Comparison of ENCODE assay signal across 8 mouse cellular contexts in genomic region chr5:146983216-146983615, GRCm38 (mm10). TPM values are rescaled to one million over a fixed set of nuclear protein-coding genes. Genes with fewer than 3 reads are reported as not detected.
A peak's percentile ranks its signal among the peaks of the same experiment; 100 is the strongest.
DNase-seq lines count a peak whose midpoint lies in the region; ATAC-seq and TF ChIP-seq lines count a peak whose summit lies in the region.

No protein-coding gene starts in this region.

- ATAC-seq in forebrain, embryonic 12.5 days (ENCODE audit: low FRiP score) = peak; percentile 48; the same call in 1 of the 2 replicates
- ATAC-seq in liver, embryonic 14.5 days (ENCODE audit: insufficient read depth) = no peak
- ATAC-seq in neutrophil, adult 5-6 weeks (ENCODE audit: extremely low read depth, insufficient number of reproducible peaks, low FRiP score, poor library complexity, severe bottlenecking) = peak; percentile 74

- peak; percentile 97 for TF ChIP-seq CTCF in brain, embryonic 14.5 days (IDR thresholded peaks at IDR 0.05; ENCODE audit: borderline replicate concordance, extremely low read depth, insufficient read depth, insufficient read length)
- TF ChIP-seq CTCF in liver, embryonic 14.5 days (IDR thresholded peaks at IDR 0.05; ENCODE audit: low read depth) = peak; percentile 92

- no peaks in the 10 kb centered on the region for H3K36me3 ChIP-seq in forebrain, embryonic 12.5 days (replicated peaks)
- H3K36me3 ChIP-seq in liver, embryonic 14.5 days (replicated peaks; ENCODE audit: control insufficient read depth, insufficient read depth, low read depth) = no peaks in the 10 kb centered on the region

- no peak overlapping the region for H3K4me3 ChIP-seq in forebrain, embryonic 12.5 days (replicated peaks)
- H3K4me3 ChIP-seq in liver, embryonic 14.5 days (ENCODE audit: insufficient read depth in 1 of 2, low read depth in 2 of 2, low read length in 2 of 2) = no peak overlapping the region

- H3K4me2 ChIP-seq in forebrain, embryonic 12.5 days = no peak overlapping the region
- no peak overlapping the region for H3K4me2 ChIP-seq in liver, embryonic 14.5 days (ENCODE audit: low read depth)

- H3K27me3 ChIP-seq in forebrain, embryonic 12.5 days = peaks cover 45% of the 10 kb centered on the region
- no peaks in the 10 kb centered on the region; the same call in none of the 2 replicates for H3K27me3 ChIP-seq in liver, embryonic 14.5 days (ENCODE audit: control insufficient read depth, insufficient read depth, low read length)

- 12% methylated on average over 8 of the region's 8 CpGs for WGBS in forebrain, embryonic 12.5 days
- 5% methylated on average over 8 of the region's 8 CpGs for WGBS in liver, embryonic 14.5 days (ENCODE audit: insufficient replicate concordance)

- no peak overlapping the region for H3K27ac ChIP-seq in forebrain, embryonic 12.5 days
- no peak overlapping the region for H3K27ac ChIP-seq in liver, embryonic 14.5 days

- no peak for TF ChIP-seq POLR2A in brain, embryonic 14.5 days (IDR thresholded peaks at IDR 0.05; ENCODE audit: borderline replicate concordance, extremely low read depth, insufficient read depth, insufficient read length, poor library complexity, severe bottlenecking)

- H3K9me3 ChIP-seq in forebrain, embryonic 12.5 days = no peaks in the 10 kb centered on the region
- no peaks in the 10 kb centered on the region for H3K9me3 ChIP-seq in liver, embryonic 14.5 days (ENCODE audit: control insufficient read depth, low read length)

- DNase-seq in ovary, postnatal 10 days (ENCODE audit: low spot score) = peak; percentile 37
- no peak for DNase-seq in ovary, adult 18-20 months (ENCODE audit: low spot score)
- peak; percentile 81 for DNase-seq in brain, embryonic 14.5 days (ENCODE audit: low read depth)
- DNase-seq in induced T-regulatory cell, adult 2 months (ENCODE audit: low read depth) = peak; percentile 73
- DNase-seq in liver, embryonic 14.5 days (ENCODE audit: low read depth in 3 of 3, low spot score in 3 of 3) = peak in 1 of 3 experiments; percentile 20
- DNase-seq in thymus, postnatal 14 days = peak; percentile 49

- no peak for TF ChIP-seq EP300 in liver, embryonic 14.5 days (IDR thresholded peaks at IDR 0.05; ENCODE audit: low read depth)

- H3K9ac ChIP-seq in forebrain, embryonic 12.5 days = no peak overlapping the region
- H3K9ac ChIP-seq in liver, embryonic 14.5 days (replicated peaks) = no peak overlapping the region

- H3K4me1 ChIP-seq in forebrain, embryonic 12.5 days = peaks cover 9% of the 10 kb centered on the region; the same call in 1 of the 2 replicates
- H3K4me1 ChIP-seq in liver, embryonic 14.5 days (replicated peaks; ENCODE audit: control insufficient read depth in 2 of 2, insufficient read depth in 2 of 2, low read length in 1 of 2) = no peaks in the 10 kb centered on the region

RNA-seq across cellular contexts. Expression of gene Mtif3, which starts 19.6 kb away (rescaled TPM):
- polyA plus RNA-seq in brain, embryonic 14.5 days (2012; rRNA removed) = 15.5 and 16.6 TPM in 2 replicates
- polyA plus RNA-seq in forebrain, embryonic 12.5 days (2016; fragmentation: Nextera tagmentation; extraction: Ambion mirVana) = 18.8 and 22.3 TPM in 2 replicates
- polyA plus RNA-seq in liver, embryonic 14.5 days (2012; rRNA removed) = 3.7 and 6.1 TPM in 2 replicates
- polyA plus RNA-seq in liver, embryonic 14.5 days (2014; fragmentation: Nextera tagmentation; extraction: Ambion mirVana) = 12.2 and 13.7 TPM in 2 replicates
- 23.0 and 24.1 TPM in 2 replicates for total RNA-seq in neutrophil, adult 5-6 weeks (2017)

RNA-seq across cellular contexts. Expression of gene Gtf3a, which starts 34.8 kb away (rescaled TPM):
- 79.6 and 88.5 TPM in 2 replicates for polyA plus RNA-seq in brain, embryonic 14.5 days (2012; rRNA removed)
- 107 and 114 TPM in 2 replicates for polyA plus RNA-seq in forebrain, embryonic 12.5 days (2016; fragmentation: Nextera tagmentation; extraction: Ambion mirVana)
- polyA plus RNA-seq in liver, embryonic 14.5 days (2012; rRNA removed) = 20.9 and 31.3 TPM in 2 replicates
- 37.7 and 41.4 TPM in 2 replicates for polyA plus RNA-seq in liver, embryonic 14.5 days (2014; fragmentation: Nextera tagmentation; extraction: Ambion mirVana)
- 52.6 and 60.8 TPM in 2 replicates for total RNA-seq in neutrophil, adult 5-6 weeks (2017)
